In the genomic region with DNA sequence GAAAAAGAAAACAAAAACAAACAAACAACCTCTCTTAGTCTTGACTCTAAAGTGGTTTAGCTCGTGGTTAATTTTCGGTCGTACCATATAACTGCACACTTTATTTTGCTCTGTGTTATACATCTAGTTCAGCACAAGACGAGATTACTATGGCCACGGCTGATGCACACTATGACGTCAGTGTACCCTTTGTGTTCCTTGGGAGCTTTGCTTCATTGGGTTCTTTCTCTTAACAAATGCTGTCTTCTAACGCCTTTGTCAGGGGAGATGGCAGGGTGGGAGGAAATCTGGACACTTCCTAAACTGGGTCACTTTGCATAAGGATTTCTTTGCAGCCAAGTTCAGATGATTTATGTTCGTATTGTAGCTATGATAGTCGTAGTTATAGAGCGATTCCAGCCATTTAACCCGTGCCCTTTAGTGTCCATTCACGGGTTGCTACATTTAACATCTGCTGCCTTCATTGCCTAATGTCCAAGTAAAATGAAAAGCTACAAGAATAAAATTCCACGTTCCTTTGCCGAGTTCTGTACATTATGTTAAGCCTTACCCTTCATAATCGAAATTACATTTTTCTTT, we compare ENCODE assay signal across 18 mouse cellular contexts.
A peak's percentile ranks its signal among the peaks of the same experiment; 100 is the strongest.
DNase-seq lines count a peak whose midpoint lies in the region; ATAC-seq and TF ChIP-seq lines count a peak whose summit lies in the region.
"Had no signal": no experiment of that assay in that cellular context is flagged by ENCODE, and none has a peak within 500 bp of the region (broad histone marks: within the 10 kb centered on the region; RNA-seq: fewer than 3 reads in every experiment).

No protein-coding gene starts in this region.

- intact Hi-C loops in heart, postnatal 14 days (cut with DNase I), result no loop called here

- 53% methylated on average over 15 of the region's 15 CpGs for WGBS in kidney, postnatal 0 days
- 59% methylated on average over 15 of the region's 15 CpGs for WGBS in hindbrain, embryonic 12.5 days
- WGBS in neural tube, embryonic 11.5 days, result 54% methylated on average over 15 of the region's 15 CpGs
- WGBS in liver, embryonic 11.5 days, result 85% methylated on average over 15 of the region's 15 CpGs

- H3K27ac ChIP-seq in kidney, postnatal 0 days, result no peak overlapping the region
- no peak overlapping the region for H3K27ac ChIP-seq in hindbrain, embryonic 12.5 days
- peak overlapping the region; percentile 24; the same call in 1 of the 2 replicates for H3K27ac ChIP-seq in neural tube, embryonic 11.5 days (ENCODE audit: low read depth, low read length)
- H3K27ac ChIP-seq in liver, embryonic 11.5 days (ENCODE audit: low read depth, low read length), result no peak overlapping the region
- H3K27ac ChIP-seq: embryonic facial prominence, embryonic 12.5 days; liver, embryonic 12.5 days; lung, embryonic 15.5 days had no signal

- no peaks in the 10 kb centered on the region for H3K9me3 ChIP-seq in kidney, postnatal 0 days (replicated peaks; ENCODE audit: low read length)
- H3K9me3 ChIP-seq in hindbrain, embryonic 12.5 days (replicated peaks), result no peaks in the 10 kb centered on the region
- no peaks in the 10 kb centered on the region for H3K9me3 ChIP-seq in neural tube, embryonic 11.5 days (ENCODE audit: control insufficient read depth, low read length)
- H3K9me3 ChIP-seq in liver, embryonic 11.5 days (ENCODE audit: control insufficient read depth, low read length), result no peaks in the 10 kb centered on the region
- H3K9me3 ChIP-seq: embryonic facial prominence, embryonic 12.5 days; liver, embryonic 12.5 days; lung, embryonic 15.5 days had no signal

- H3K4me3 ChIP-seq in kidney, postnatal 0 days (replicated peaks; ENCODE audit: low read depth, low read length), result no peak overlapping the region
- no peak overlapping the region for H3K4me3 ChIP-seq in hindbrain, embryonic 12.5 days
- H3K4me3 ChIP-seq in neural tube, embryonic 11.5 days (ENCODE audit: low read depth, low read length), result no peak overlapping the region
- H3K4me3 ChIP-seq in liver, embryonic 11.5 days (ENCODE audit: low read depth, low read length), result no peak overlapping the region
- H3K4me3 ChIP-seq: embryonic facial prominence, embryonic 12.5 days; liver, embryonic 12.5 days; lung, embryonic 15.5 days; megakaryocyte, embryonic 14.5 days had no signal

- DNase-seq in kidney, postnatal 0 days (ENCODE audit: low spot score), result peak; percentile 80
- DNase-seq in kidney, adult 9 months, result no peak
- peak; percentile 59 for DNase-seq in brain, embryonic 14.5 days (ENCODE audit: low read depth)
- no peak for DNase-seq in neural tube, embryonic 11.5 days (ENCODE audit: low spot score)
- no peak for DNase-seq in liver, embryonic 11.5 days (ENCODE audit: low spot score)
- DNase-seq in spleen, adult 18-20 months, result no peak
- DNase-seq in heart, postnatal 14 days, result no peak
- DNase-seq: adrenal gland, adult 8-10 months; cerebellum, adult 9-11 months; kidney, postnatal 14 days; layer of hippocampus, adult 9-11 months; thymus, postnatal 25 days had no signal

- TF ChIP-seq POLR2A in brain, embryonic 14.5 days (IDR thresholded peaks at IDR 0.05; ENCODE audit: borderline replicate concordance, extremely low read depth, insufficient read depth, insufficient read length, poor library complexity, severe bottlenecking), result no peak

- H3K4me1 ChIP-seq in kidney, postnatal 0 days (replicated peaks; ENCODE audit: insufficient read depth, low read length), result no peaks in the 10 kb centered on the region
- peaks cover 14% of the 10 kb centered on the region for H3K4me1 ChIP-seq in hindbrain, embryonic 12.5 days
- peaks cover 14% of the 10 kb centered on the region for H3K4me1 ChIP-seq in neural tube, embryonic 11.5 days (ENCODE audit: control insufficient read depth, insufficient read depth, low read length)
- H3K4me1 ChIP-seq in liver, embryonic 11.5 days (replicated peaks; ENCODE audit: control insufficient read depth, insufficient read depth, low read length), result peaks cover 15% of the 10 kb centered on the region
- H3K4me1 ChIP-seq: lung, embryonic 15.5 days; megakaryocyte, embryonic 14.5 days had no signal

- ATAC-seq in kidney, postnatal 0 days (replicated peaks; ENCODE audit: low FRiP score, low read depth), result no peak; the same call in 1 of the 2 replicates
- ATAC-seq in hindbrain, embryonic 12.5 days (ENCODE audit: low FRiP score), result peak; percentile 56; the same call in 1 of the 2 replicates
- peak; percentile 53; the same call in 1 of the 2 replicates for ATAC-seq in neural tube, embryonic 11.5 days (ENCODE audit: insufficient read depth, low FRiP score, low TSS enrichment)
- no peak for ATAC-seq in liver, embryonic 11.5 days (replicated peaks; ENCODE audit: low FRiP score)
- ATAC-seq: liver, embryonic 12.5 days had no signal

- no peaks in the 10 kb centered on the region for H3K36me3 ChIP-seq in kidney, postnatal 0 days (ENCODE audit: insufficient read depth, low read length)
- H3K36me3 ChIP-seq in hindbrain, embryonic 12.5 days, result no peaks in the 10 kb centered on the region
- no peaks in the 10 kb centered on the region for H3K36me3 ChIP-seq in neural tube, embryonic 11.5 days (ENCODE audit: control insufficient read depth, insufficient read depth, low read length)
- no peaks in the 10 kb centered on the region for H3K36me3 ChIP-seq in liver, embryonic 11.5 days (ENCODE audit: control insufficient read depth, insufficient read depth, low read length)
- H3K36me3 ChIP-seq: embryonic facial prominence, embryonic 12.5 days; G1E; liver, embryonic 12.5 days; lung, embryonic 15.5 days had no signal

- no peak for TF ChIP-seq CTCF in kidney, postnatal 0 days (IDR thresholded peaks at IDR 0.05; ENCODE audit: low read depth)
- no peak for TF ChIP-seq CTCF in brain, embryonic 14.5 days (IDR thresholded peaks at IDR 0.05; ENCODE audit: borderline replicate concordance, extremely low read depth, insufficient read depth, insufficient read length)

- H3K4me2 ChIP-seq in kidney, postnatal 0 days (ENCODE audit: low read length), result no peak overlapping the region
- no peak overlapping the region for H3K4me2 ChIP-seq in hindbrain, embryonic 12.5 days (replicated peaks)
- H3K4me2 ChIP-seq in neural tube, embryonic 11.5 days (ENCODE audit: low read depth), result no peak overlapping the region
- no peak overlapping the region for H3K4me2 ChIP-seq in liver, embryonic 11.5 days
- H3K4me2 ChIP-seq: embryonic facial prominence, embryonic 12.5 days; liver, embryonic 12.5 days; lung, embryonic 15.5 days had no signal

- no peaks in the 10 kb centered on the region for H3K27me3 ChIP-seq in kidney, postnatal 0 days (ENCODE audit: insufficient read depth, low read length)
- no peaks in the 10 kb centered on the region for H3K27me3 ChIP-seq in hindbrain, embryonic 12.5 days
- no peaks in the 10 kb centered on the region for H3K27me3 ChIP-seq in neural tube, embryonic 11.5 days (ENCODE audit: control insufficient read depth, insufficient read depth, low read length)
- H3K27me3 ChIP-seq in liver, embryonic 11.5 days (replicated peaks; ENCODE audit: control insufficient read depth, insufficient read depth, low read length), result no peaks in the 10 kb centered on the region
- H3K27me3 ChIP-seq: embryonic facial prominence, embryonic 12.5 days; liver, embryonic 12.5 days; lung, embryonic 15.5 days; megakaryocyte, embryonic 14.5 days had no signal

- no peak overlapping the region for H3K9ac ChIP-seq in kidney, postnatal 0 days (ENCODE audit: low read depth, low read length)
- no peak overlapping the region for H3K9ac ChIP-seq in hindbrain, embryonic 12.5 days
- no peak overlapping the region for H3K9ac ChIP-seq in neural tube, embryonic 11.5 days (ENCODE audit: low read length)
- no peak overlapping the region for H3K9ac ChIP-seq in liver, embryonic 11.5 days (ENCODE audit: low read depth, low read length)
- H3K9ac ChIP-seq: embryonic facial prominence, embryonic 12.5 days; liver, embryonic 12.5 days; lung, embryonic 15.5 days had no signal

Comparison
In these comparisons a context has a peak if more than half of its experiments do, and no peak if none do; other contexts are left out.
1. DNase-seq: peak in kidney, postnatal 0 days (single experiment) and brain, embryonic 14.5 days (single experiment); none in kidney, adult 9 months (single experiment), neural tube, embryonic 11.5 days (single experiment), liver, embryonic 11.5 days (single experiment), spleen, adult 18-20 months (0 of 2) and heart, postnatal 14 days (0 of 2).
2. ATAC-seq: peak in hindbrain, embryonic 12.5 days (single experiment) and neural tube, embryonic 11.5 days (single experiment); none in kidney, postnatal 0 days (single experiment) and liver, embryonic 11.5 days (single experiment).